Mouse (Mus musculus) limb, embryonic 14.5 days (tissue): ENCODE data around the gene Gm20388. TPM values are rescaled to one million over a fixed set of nuclear protein-coding genes. Genes with fewer than 3 reads are reported as not detected.

ENCODE experiments used
- ATAC-seq: fragments of 200-750 bp; cut with Nextera tagmentation; 2 replicates; pipeline ENCODE4 v1.8.0; 2017; ENCODE audit warnings: low read depth, moderate number of reproducible peaks, moderate TSS enrichment; ENCODE audit not compliant: low FRiP score
- DNase-seq: peaks from one replicate; pipeline ENCODE4 v3.0.0-alpha.2; 2015; ENCODE audit warnings: low spot score
- H3K27ac ChIP-seq: fragments of 300-500 bp; sonication (generic); replicated peaks from 2 replicates; pipeline ENCODE4 v1.5.1; 2014; ENCODE audit warnings: low read depth, mild to moderate bottlenecking, low read length, moderate library complexity, mixed read lengths
- H3K27me3 ChIP-seq: fragments of 300-500 bp; sonication (generic); 2 replicates; pipeline ENCODE4 v1.6.1; 2014; ENCODE audit warnings: low read length, mixed read lengths; ENCODE audit not compliant: control insufficient read depth, insufficient read depth
- H3K36me3 ChIP-seq: fragments of 300-500 bp; sonication (generic); 2 replicates; pipeline ENCODE4 v1.6.1; 2014; ENCODE audit warnings: mild to moderate bottlenecking, low read length, moderate library complexity, mixed read lengths; ENCODE audit not compliant: control insufficient read depth, insufficient read depth
- H3K4me1 ChIP-seq: fragments of 300-500 bp; sonication (generic); 2 replicates; pipeline ENCODE4 v1.6.1; 2014; ENCODE audit warnings: antibody characterized with exemption, low read length, mixed read lengths; ENCODE audit not compliant: control insufficient read depth, insufficient read depth
- H3K4me2 ChIP-seq: fragments of 300-500 bp; sonication (generic); replicated peaks from 2 replicates; pipeline ENCODE4 v1.6.1; 2014; ENCODE audit warnings: low read depth, mild to moderate bottlenecking, low read length, moderate library complexity; ENCODE audit not compliant: severe bottlenecking
- H3K4me3 ChIP-seq: fragments of 300-500 bp; sonication (generic); replicated peaks from 2 replicates; pipeline ENCODE4 v1.5.1; 2014; ENCODE audit warnings: low read length
- H3K9ac ChIP-seq: fragments of 300-500 bp; sonication (generic); 2 replicates; pipeline ENCODE4 v1.6.1; 2014; ENCODE audit warnings: mild to moderate bottlenecking, low read depth, low read length, moderate library complexity; ENCODE audit not compliant: severe bottlenecking
- H3K9me3 ChIP-seq: fragments of 300-500 bp; sonication (generic); 2 replicates; pipeline ENCODE4 v1.6.1; 2016; ENCODE audit warnings: low read length; ENCODE audit not compliant: control insufficient read depth
- POLR2A ChIP-seq: fragments of 200-500 bp; IDR thresholded peaks from 2 replicates; pipeline ENCODE4 v1.8.0; 2012; ENCODE audit warnings: inconsistent platforms, mild to moderate bottlenecking, moderate library complexity, borderline replicate concordance; ENCODE audit not compliant: insufficient read depth, insufficient read length; ENCODE audit errors: extremely low read depth
- WGBS: fragments of 180-500 bp; shearing (Covaris S2); extraction: QIAGEN DNeasy Blood & Tissue Kit; methylation state at CpG from one replicate; pipeline ENCODE4 v1.1.7; 2014; 5-methylcytosine and 5-hydroxymethylcytosine counted together
- polyA plus RNA-seq, 2 experiments: library from polyadenylated mRNA; depleted of rRNA in 1 of 2; stranded (reverse) in 1 of 2; unstranded in 1 of 2; fragments of >200 nt; fragmentation: Nextera tagmentation in 1 of 2; extraction: Ambion mirVana in 1 of 2; gene quantifications; 2 replicates each; pipeline versions ENCODE4 v1.2.1 to v1.2.3; 2012 to 2014

Gm20388 gene
- polyA plus RNA-seq, 2 experiments = 1.9 to 49.9 TPM

DNA sequence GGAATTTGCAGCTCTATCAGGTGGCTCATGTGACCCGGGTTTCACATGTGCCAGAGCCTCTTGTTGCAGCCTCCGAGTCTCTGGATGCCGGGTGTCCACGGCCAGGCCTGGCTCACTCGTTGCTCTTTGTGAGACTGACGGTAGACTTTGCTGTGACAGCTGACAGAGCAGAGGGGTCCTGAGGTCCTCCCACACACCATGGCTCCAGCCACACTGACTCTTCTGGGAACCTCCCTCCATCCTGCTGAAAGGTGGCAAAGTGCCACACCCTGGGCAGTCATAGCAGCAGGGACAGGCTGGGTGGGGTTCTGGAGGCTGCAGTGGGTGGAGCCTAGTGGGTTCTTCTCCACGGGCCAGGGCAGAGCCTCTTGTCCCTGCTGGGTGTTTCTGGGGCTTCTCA, 1849.8 kb downstream of the Gm20388 start:
- no peak overlapping the region for H3K4me2 ChIP-seq
- no peak overlapping the region for H3K4me3 ChIP-seq
- no peak overlapping the region for H3K27ac ChIP-seq
- no peak overlapping the region for H3K9ac ChIP-seq
- TF ChIP-seq POLR2A = no peak
- no peaks in the 10 kb centered on the region for H3K4me1 ChIP-seq
- H3K27me3 ChIP-seq = no peaks in the 10 kb centered on the region
- no peak for ATAC-seq
- H3K9me3 ChIP-seq = no peaks in the 10 kb centered on the region
- DNase-seq = no peak
- H3K36me3 ChIP-seq = no peaks in the 10 kb centered on the region
- WGBS = 76% methylated on average over 7 of the region's 7 CpGs

DNA sequence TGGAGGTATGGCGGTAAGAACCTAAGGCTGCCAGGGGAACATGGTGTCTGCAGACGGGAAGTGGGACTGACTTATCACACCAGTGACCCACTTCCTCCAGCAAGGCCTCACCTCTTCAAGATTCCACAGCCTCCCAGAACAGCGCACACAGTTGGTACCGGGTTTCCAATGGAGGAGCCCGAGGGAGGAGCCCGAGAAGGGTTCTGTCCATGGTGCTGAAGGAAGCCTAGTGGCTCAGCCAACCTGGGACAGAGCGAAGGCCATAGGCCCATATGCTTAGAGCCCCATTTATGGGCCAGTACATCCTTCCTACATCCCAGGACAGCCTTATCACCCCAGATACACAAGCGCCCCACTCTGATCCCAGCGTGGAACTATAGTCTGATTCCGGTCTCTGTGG, 1850.8 kb downstream of the Gm20388 start:
- 33% methylated on average over 10 of the region's 10 CpGs for WGBS
- ATAC-seq (no peak), DNase-seq (peak; percentile 78)
- H3K9me3 ChIP-seq = no peaks in the 10 kb centered on the region
- no peak overlapping the region for H3K4me2 ChIP-seq
- H3K4me3 ChIP-seq = no peak overlapping the region
- no peak overlapping the region for H3K27ac ChIP-seq
- no peaks in the 10 kb centered on the region for H3K36me3 ChIP-seq
- TF ChIP-seq POLR2A = no peak
- H3K9ac ChIP-seq = no peak overlapping the region
- no peaks in the 10 kb centered on the region for H3K27me3 ChIP-seq
- H3K4me1 ChIP-seq = no peaks in the 10 kb centered on the region

DNA sequence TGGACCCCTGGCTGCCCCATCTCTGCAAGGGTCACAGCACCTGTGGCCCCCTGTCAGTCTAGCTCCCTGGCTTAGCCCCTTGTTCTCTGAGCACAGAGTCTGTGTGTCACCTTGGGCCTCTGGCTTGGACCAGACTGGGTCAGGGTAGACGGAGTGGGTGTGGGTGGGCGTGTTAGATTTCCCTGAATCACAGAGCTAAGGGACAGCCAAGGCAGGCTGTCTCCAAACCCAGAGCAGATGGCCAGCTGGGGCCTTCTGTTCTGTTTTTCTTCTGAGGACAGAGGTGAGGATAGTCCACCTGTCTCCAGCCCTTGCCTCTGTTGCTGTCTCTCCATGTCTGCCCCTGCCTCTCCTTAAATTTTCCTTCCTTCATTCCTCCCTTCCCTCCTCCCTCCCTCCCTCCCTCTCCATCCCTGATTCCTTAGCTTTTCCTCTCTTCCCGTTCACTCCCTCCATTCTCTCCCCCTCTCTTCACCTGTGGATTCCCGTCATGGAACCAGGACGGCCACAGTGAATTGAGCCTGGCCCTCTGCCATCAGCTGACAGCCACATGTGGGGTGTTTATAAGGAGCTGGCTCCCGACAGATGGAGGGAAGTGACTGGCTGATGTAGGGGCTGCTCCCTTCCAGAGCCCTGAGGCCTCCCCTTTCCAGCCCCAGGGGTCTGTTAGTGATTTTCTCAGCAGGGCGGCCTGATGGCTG, 1852.5 kb downstream of the Gm20388 start:
- no peak overlapping the region for H3K4me2 ChIP-seq
- no peak overlapping the region for H3K4me3 ChIP-seq
- no peak for TF ChIP-seq POLR2A
- peak; percentile 7 for DNase-seq
- peak; percentile 47; the same call in 1 of the 2 replicates for ATAC-seq
- no peaks in the 10 kb centered on the region for H3K36me3 ChIP-seq
- no peaks in the 10 kb centered on the region for H3K9me3 ChIP-seq
- H3K9ac ChIP-seq = no peak overlapping the region
- H3K27ac ChIP-seq = no peak overlapping the region
- 40% methylated on average over 7 of the region's 7 CpGs for WGBS
- H3K4me1 ChIP-seq = no peaks in the 10 kb centered on the region
- H3K27me3 ChIP-seq = no peaks in the 10 kb centered on the region

GRCm38 (mm10) chr8:121763700-121764013, 1853.0 kb downstream of the Gm20388 start:
- no peaks in the 10 kb centered on the region for H3K4me1 ChIP-seq
- no peak overlapping the region for H3K27ac ChIP-seq
- H3K9ac ChIP-seq = no peak overlapping the region
- H3K9me3 ChIP-seq = no peaks in the 10 kb centered on the region
- no peaks in the 10 kb centered on the region for H3K27me3 ChIP-seq
- H3K36me3 ChIP-seq = no peaks in the 10 kb centered on the region
- ATAC-seq = no peak
- H3K4me3 ChIP-seq = no peak overlapping the region
- no peak for TF ChIP-seq POLR2A
- no peak for DNase-seq
- no peak overlapping the region for H3K4me2 ChIP-seq
- WGBS = 51% methylated on average over 9 of the region's 9 CpGs

- Histone ChIP-seq H3K36me3 (no peaks in the 10 kb centered on the region), H3K9ac (no peak overlapping the region), H3K4me1 (no peaks in the 10 kb centered on the region), H3K4me2 (no peak overlapping the region), H3K27me3 (no peaks in the 10 kb centered on the region), H3K9me3 (no peaks in the 10 kb centered on the region), H3K4me3 (no peak overlapping the region), H3K27ac (no peak overlapping the region)
- DNase-seq (no peak), ATAC-seq (no peak)
- 78% methylated on average over 7 of the region's 7 CpGs for WGBS
- TF ChIP-seq POLR2A = no peak
Observed at GRCm38 (mm10) chr8:121765594-121766138, 1855.0 kb downstream of the Gm20388 start.
